Mouse (Mus musculus) liver, embryonic 16.5 days (tissue): ENCODE results near the gene Xxylt1. TPM values are rescaled to one million over a fixed set of nuclear protein-coding genes. Genes with fewer than 3 reads are reported as not detected.
A peak's percentile ranks its signal among the peaks of the same experiment; 100 is the strongest.

Experiments used
- ATAC-seq: fragments of 200-750 bp; cut with Nextera tagmentation; 2 replicates; pipeline ENCODE4 v1.8.0; 2017; ENCODE audit warnings: low read depth, mild to moderate bottlenecking, moderate number of reproducible peaks, moderate library complexity
- H3K27ac ChIP-seq: fragments of 300-500 bp; sonication (generic); 2 replicates; pipeline ENCODE4 v1.5.1; 2014; ENCODE audit warnings: mild to moderate bottlenecking, low read length
- H3K27me3 ChIP-seq: fragments of 300-500 bp; sonication (generic); 2 replicates; pipeline ENCODE4 v1.6.1; 2014; ENCODE audit warnings: low read depth, low read length, mixed read lengths; ENCODE audit not compliant: control insufficient read depth, insufficient read depth
- H3K36me3 ChIP-seq: fragments of 300-500 bp; sonication (generic); 2 replicates; pipeline ENCODE4 v1.6.1; 2014; ENCODE audit warnings: mild to moderate bottlenecking; ENCODE audit not compliant: control insufficient read depth, insufficient read depth
- H3K4me1 ChIP-seq: fragments of 300-500 bp; sonication (generic); 2 replicates; pipeline ENCODE4 v1.6.1; 2014; ENCODE audit warnings: low read depth, low read length, mixed read lengths; ENCODE audit not compliant: control insufficient read depth
- H3K4me2 ChIP-seq: fragments of 300-500 bp; sonication (generic); 2 replicates; pipeline ENCODE4 v1.6.1; 2014; ENCODE audit warnings: low read depth, low read length, mixed read lengths
- H3K4me3 ChIP-seq: fragments of 300-500 bp; sonication (generic); 2 replicates; pipeline ENCODE4 v1.5.1; 2014; ENCODE audit warnings: low read depth, mild to moderate bottlenecking, low read length
- H3K9ac ChIP-seq: fragments of 300-500 bp; sonication (generic); 2 replicates; pipeline ENCODE4 v1.6.1; 2014; ENCODE audit warnings: low read depth, low read length
- H3K9me3 ChIP-seq: fragments of 300-500 bp; sonication (generic); replicated peaks from 2 replicates; pipeline ENCODE4 v1.6.1; 2016; ENCODE audit warnings: low read length; ENCODE audit not compliant: control insufficient read depth
- WGBS: fragments of 180-500 bp; shearing (Covaris S2); extraction: QIAGEN DNeasy Blood & Tissue Kit; methylation state at CpG from one replicate; pipeline ENCODE4 v1.1.7; 2014; ENCODE audit not compliant: insufficient replicate concordance; 5-methylcytosine and 5-hydroxymethylcytosine counted together
- polyA plus RNA-seq: library from polyadenylated mRNA; unstranded; fragments of >200 nt; fragmentation: Nextera tagmentation; extraction: Ambion mirVana; gene quantifications from 2 replicates; pipeline ENCODE4 v1.2.1, GENCODE M21; 2015

The Xxylt1 gene
- polyA plus RNA-seq, 1 experiment from 2014 or later, result 1.2 TPM

GRCm38 (mm10) chr16:30995446-30995845, 85.8 kb downstream of the Xxylt1 start:
- ATAC-seq, result no peak
- H3K27ac ChIP-seq, result no peak overlapping the region
- 32% methylated on average over 5 of the region's 5 CpGs for WGBS

GRCm38 (mm10) chr16:30994881-30995280, 86.4 kb downstream of the Xxylt1 start:
- Histone ChIP-seq H3K4me3 (no peak overlapping the region), H3K36me3 (no peaks in the 10 kb centered on the region), H3K27me3 (no peaks in the 10 kb centered on the region), H3K27ac (0 out of 2 replicates have a peak overlapping the region, but pooled peaks have one; percentile 32), H3K9ac (no peak overlapping the region), H3K9me3 (no peaks in the 10 kb centered on the region), H3K4me2 (no peak overlapping the region), H3K4me1 (no peaks in the 10 kb centered on the region)
- WGBS, result 35% methylated on average over 2 of the region's 2 CpGs
- ATAC-seq, result no peak

More at GRCm38 (mm10) chr16:30995446-30995845, 85.8 kb downstream of the Xxylt1 start:
- H3K4me2 ChIP-seq, result no peak overlapping the region
- H3K4me1 ChIP-seq, result no peaks in the 10 kb centered on the region
- no peaks in the 10 kb centered on the region for H3K27me3 ChIP-seq
- H3K36me3 ChIP-seq, result no peaks in the 10 kb centered on the region
- no peak overlapping the region for H3K9ac ChIP-seq
- H3K4me3 ChIP-seq, result no peak overlapping the region
- H3K9me3 ChIP-seq, result no peaks in the 10 kb centered on the region

GRCm38 (mm10) chr16:30994296-30994695, 86.9 kb downstream of the Xxylt1 start:
- Histone ChIP-seq H3K4me3 (no peak overlapping the region), H3K36me3 (no peaks in the 10 kb centered on the region), H3K4me1 (no peaks in the 10 kb centered on the region), H3K9me3 (no peaks in the 10 kb centered on the region), H3K27ac (no peak overlapping the region), H3K9ac (no peak overlapping the region), H3K27me3 (no peaks in the 10 kb centered on the region), H3K4me2 (no peak overlapping the region)
- WGBS, result 26% methylated on average over 7 of the region's 7 CpGs
- ATAC-seq, result no peak

- Histone ChIP-seq H3K27ac (no peak overlapping the region), H3K4me1 (no peaks in the 10 kb centered on the region), H3K36me3 (no peaks in the 10 kb centered on the region), H3K4me3 (no peak overlapping the region), H3K9ac (no peak overlapping the region), H3K4me2 (no peak overlapping the region), H3K27me3 (no peaks in the 10 kb centered on the region), H3K9me3 (no peaks in the 10 kb centered on the region)
- ATAC-seq, result no peak
- 57% methylated on average over 5 of the region's 5 CpGs for WGBS
These were observed 88.7 kb downstream of the Xxylt1 start for GRCm38 (mm10) chr16:30992568-30992967.

GRCm38 (mm10) chr16:30990661-30991060, 90.6 kb downstream of the Xxylt1 start:
- 56% methylated on average over 2 of the region's 2 CpGs for WGBS
- H3K36me3 ChIP-seq, result no peaks in the 10 kb centered on the region
- H3K4me2 ChIP-seq, result no peak overlapping the region
- H3K4me1 ChIP-seq, result no peaks in the 10 kb centered on the region
- H3K4me3 ChIP-seq, result no peak overlapping the region
- H3K9me3 ChIP-seq, result no peaks in the 10 kb centered on the region
- H3K9ac ChIP-seq, result no peak overlapping the region
- H3K27ac ChIP-seq, result no peak overlapping the region
- H3K27me3 ChIP-seq, result no peaks in the 10 kb centered on the region
- no peak for ATAC-seq

- H3K4me1 ChIP-seq, result no peaks in the 10 kb centered on the region
- WGBS, result 65% methylated on average over 6 of the region's 6 CpGs
- ATAC-seq, result no peak
These were observed 93.0 kb downstream of the Xxylt1 start for GRCm38 (mm10) chr16:30988225-30988624.

GRCm38 (mm10) chr16:30987684-30988083, 93.5 kb downstream of the Xxylt1 start:
- Histone ChIP-seq H3K4me3 (no peak overlapping the region), H3K27ac (no peak overlapping the region), H3K36me3 (no peaks in the 10 kb centered on the region), H3K9ac (no peak overlapping the region), H3K4me2 (no peak overlapping the region), H3K4me1 (no peaks in the 10 kb centered on the region), H3K9me3 (no peaks in the 10 kb centered on the region), H3K27me3 (no peaks in the 10 kb centered on the region)
- no peak for ATAC-seq
- WGBS, result 68% methylated on average over 6 of the region's 6 CpGs

More at GRCm38 (mm10) chr16:30988225-30988624, 93.0 kb downstream of the Xxylt1 start:
- Histone ChIP-seq H3K9ac (no peak overlapping the region), H3K27me3 (no peaks in the 10 kb centered on the region), H3K9me3 (no peaks in the 10 kb centered on the region), H3K4me2 (no peak overlapping the region), H3K4me3 (no peak overlapping the region), H3K27ac (no peak overlapping the region), H3K36me3 (no peaks in the 10 kb centered on the region)

- no peak overlapping the region for H3K9ac ChIP-seq
- no peak overlapping the region for H3K27ac ChIP-seq
- no peaks in the 10 kb centered on the region for H3K27me3 ChIP-seq
- no peak for ATAC-seq
- 68% methylated on average over 17 of the region's 17 CpGs for WGBS
- no peak overlapping the region for H3K4me2 ChIP-seq
- H3K36me3 ChIP-seq, result no peaks in the 10 kb centered on the region
- no peaks in the 10 kb centered on the region for H3K4me1 ChIP-seq
- no peak overlapping the region for H3K4me3 ChIP-seq
- H3K9me3 ChIP-seq, result no peaks in the 10 kb centered on the region
These were observed 96.2 kb downstream of the Xxylt1 start for GRCm38 (mm10) chr16:30984826-30985545.

GRCm38 (mm10) chr16:30984101-30984500, 97.1 kb downstream of the Xxylt1 start:
- H3K36me3 ChIP-seq, result no peaks in the 10 kb centered on the region
- H3K9me3 ChIP-seq, result no peaks in the 10 kb centered on the region
- H3K4me2 ChIP-seq, result no peak overlapping the region
- WGBS, result 64% methylated on average over 5 of the region's 5 CpGs
- no peaks in the 10 kb centered on the region for H3K4me1 ChIP-seq
- no peak for ATAC-seq
- H3K4me3 ChIP-seq, result no peak overlapping the region
- no peak overlapping the region for H3K9ac ChIP-seq
- H3K27ac ChIP-seq, result no peak overlapping the region
- H3K27me3 ChIP-seq, result no peaks in the 10 kb centered on the region
